Mouse (Mus musculus) left cerebral cortex, postnatal 36 days (tissue): ENCODE results near the gene Ttll6. TPM values are rescaled to one million over a fixed set of nuclear protein-coding genes. Genes with fewer than 3 reads are reported as not detected.
A peak's percentile ranks its signal among the peaks of the same experiment; 100 is the strongest.

Source experiments
- DNase-seq, 2 experiments: peaks; one replicate each; pipeline ENCODE4 v3.0.0; 2021 to 2022; ENCODE audit warnings: low spot score in 2 of 2, mixed read lengths in 1 of 2
- intact Hi-C: fragments of 180-260 bp; cut with DNase I; formaldehyde crosslinking; loops from one replicate; pipeline ENCODE4 v1.15.1; 2025
- total RNA-seq, 2 experiments: library from RNA; stranded (reverse); gene quantifications; 2 replicates each; pipeline ENCODE4 v1.2.3; 2021

The Ttll6 gene
- total RNA-seq, 2 experiments from 2014 or later, result 0.10 TPM; not detected in 1

- intact Hi-C loops, result loop anchor here (2.0 kb wide), 1 partner anchor 89 kb away; no protein-coding TSS in a partner anchor
- peak; percentile 26 to 47 for DNase-seq
Measured at GRCm38 (mm10) chr11:96145622-96146270, 12.2 kb downstream of the Ttll6 start.

GRCm38 (mm10) chr11:96147471-96147870, 13.9 kb downstream of the Ttll6 start:
- intact Hi-C loops, result no loop called here
- no peak for DNase-seq

GRCm38 (mm10) chr11:96164769-96165168, 31.2 kb downstream of the Ttll6 start:
- intact Hi-C loops, result no loop called here
- no peak for DNase-seq

- intact Hi-C loops, result no loop called here
- no peak for DNase-seq
Measured at GRCm38 (mm10) chr11:96168125-96168524, 34.5 kb downstream of the Ttll6 start.

GRCm38 (mm10) chr11:96169016-96169415, 35.4 kb downstream of the Ttll6 start:
- no peak for DNase-seq

GRCm38 (mm10) chr11:96170711-96171379, 37.3 kb downstream of the Ttll6 start:
- intact Hi-C loops, result loop anchor here (10.0 kb wide), 1 partner anchor 166 kb away; the partner anchor contains the start of gene Igf2bp1
- no peak for DNase-seq

More at GRCm38 (mm10) chr11:96169016-96169415, 35.4 kb downstream of the Ttll6 start:
- intact Hi-C loops, result no loop called here

GRCm38 (mm10) chr11:96171601-96172000, 38.0 kb downstream of the Ttll6 start:
- no peak for DNase-seq
- intact Hi-C loops, result loop anchor here (10.0 kb wide), 1 partner anchor 167 kb away; the partner anchor contains the start of gene Igf2bp1

GRCm38 (mm10) chr11:96172511-96173287, 39.1 kb downstream of the Ttll6 start:
- intact Hi-C loops, result loop anchor here (10.0 kb wide), 1 partner anchor 168 kb away; the partner anchor contains the start of gene Igf2bp1
- no peak for DNase-seq

- no peak for DNase-seq
- intact Hi-C loops, result loop anchor here (10.0 kb wide), 1 partner anchor 169 kb away; the partner anchor contains the start of gene Igf2bp1
Measured at GRCm38 (mm10) chr11:96173288-96173840, 39.8 kb downstream of the Ttll6 start.

- intact Hi-C loops, result loop anchor here (10.0 kb wide), 1 partner anchor 170 kb away; the partner anchor contains the start of gene Igf2bp1
- no peak for DNase-seq
Measured at GRCm38 (mm10) chr11:96174881-96175280, 41.3 kb downstream of the Ttll6 start.

- intact Hi-C loops, result loop anchor here (10.0 kb wide), 1 partner anchor 171 kb away; the partner anchor contains the start of gene Igf2bp1
- no peak for DNase-seq
Measured at GRCm38 (mm10) chr11:96175511-96175910, 41.9 kb downstream of the Ttll6 start.

- no peak for DNase-seq
- intact Hi-C loops, result loop anchor here (10.0 kb wide), 1 partner anchor 171 kb away; the partner anchor contains the start of gene Igf2bp1
Measured at GRCm38 (mm10) chr11:96175951-96176530, 42.5 kb downstream of the Ttll6 start.

- DNase-seq, result no peak
- intact Hi-C loops, result loop anchor here (10.0 kb wide), 1 partner anchor 172 kb away; the partner anchor contains the start of gene Igf2bp1
Measured at GRCm38 (mm10) chr11:96176841-96177240, 43.3 kb downstream of the Ttll6 start.

GRCm38 (mm10) chr11:96177546-96178174, 44.1 kb downstream of the Ttll6 start:
- DNase-seq, result no peak
- intact Hi-C loops, result loop anchor here (10.0 kb wide), 1 partner anchor 173 kb away; the partner anchor contains the start of gene Igf2bp1

GRCm38 (mm10) chr11:96178356-96178755, 44.8 kb downstream of the Ttll6 start:
- no peak for DNase-seq
- intact Hi-C loops, result loop anchor here (10.0 kb wide), 1 partner anchor 174 kb away; the partner anchor contains the start of gene Igf2bp1

GRCm38 (mm10) chr11:96178911-96179503, 45.4 kb downstream of the Ttll6 start:
- intact Hi-C loops, result loop anchor here (10.0 kb wide), 1 partner anchor 174 kb away; the partner anchor contains the start of gene Igf2bp1

GRCm38 (mm10) chr11:96181061-96181460, 47.5 kb downstream of the Ttll6 start:
- DNase-seq, result no peak
- intact Hi-C loops, result no loop called here

More at GRCm38 (mm10) chr11:96178911-96179503, 45.4 kb downstream of the Ttll6 start:
- no peak for DNase-seq

- intact Hi-C loops, result no loop called here
- DNase-seq, result no peak
Measured at GRCm38 (mm10) chr11:96184233-96184632, 50.6 kb downstream of the Ttll6 start.
